Mouse (Mus musculus) liver, embryonic 13.5 days (tissue): ENCODE data around the gene I0C0044D17Rik. TPM values are rescaled to one million over a fixed set of nuclear protein-coding genes. Genes with fewer than 3 reads are reported as not detected.

Source experiments
- ATAC-seq: fragments of 200-750 bp; cut with Nextera tagmentation; 2 replicates; pipeline ENCODE4 v1.8.0; 2017; ENCODE audit warnings: low read depth, mild to moderate bottlenecking, moderate number of reproducible peaks, moderate library complexity
- DNase-seq: peaks from one replicate; pipeline ENCODE4 v3.0.0; 2022
- H3K27ac ChIP-seq: fragments of 300-500 bp; sonication (generic); 2 replicates; pipeline ENCODE4 v1.5.1; 2015; ENCODE audit warnings: moderate library complexity, mild to moderate bottlenecking, inconsistent platforms
- H3K27me3 ChIP-seq: fragments of 300-500 bp; sonication (generic); 2 replicates; pipeline ENCODE4 v1.6.1; 2015; ENCODE audit warnings: mild to moderate bottlenecking, inconsistent platforms
- H3K36me3 ChIP-seq: fragments of 300-500 bp; sonication (generic); 2 replicates; pipeline ENCODE4 v1.6.1; 2015; ENCODE audit warnings: mild to moderate bottlenecking, inconsistent platforms
- H3K4me1 ChIP-seq: fragments of 300-500 bp; sonication (generic); replicated peaks from 2 replicates; pipeline ENCODE4 v1.6.1; 2015; ENCODE audit warnings: inconsistent platforms
- H3K4me2 ChIP-seq: fragments of 300-500 bp; sonication (generic); 2 replicates; pipeline ENCODE4 v1.6.1; 2015; ENCODE audit warnings: inconsistent platforms, mild to moderate bottlenecking, moderate library complexity
- H3K4me3 ChIP-seq: fragments of 300-500 bp; sonication (generic); replicated peaks from 2 replicates; pipeline ENCODE4 v1.5.1; 2015; ENCODE audit warnings: mild to moderate bottlenecking, inconsistent platforms
- H3K9ac ChIP-seq: fragments of 300-500 bp; sonication (generic); 2 replicates; pipeline ENCODE4 v1.6.1; 2015; ENCODE audit warnings: mild to moderate bottlenecking, inconsistent platforms
- H3K9me3 ChIP-seq: fragments of 300-500 bp; sonication (generic); replicated peaks from 2 replicates; pipeline ENCODE4 v1.6.1; 2016; ENCODE audit warnings: inconsistent platforms
- WGBS: fragments of 180-500 bp; shearing (Covaris S2); methylation state at CpG from one replicate; pipeline ENCODE4 v1.1.7; 2015; ENCODE audit not compliant: insufficient replicate concordance; 5-methylcytosine and 5-hydroxymethylcytosine counted together
- polyA plus RNA-seq: library from polyadenylated mRNA; unstranded; fragments of >200 nt; fragmentation: Nextera tagmentation; extraction: Ambion mirVana; gene quantifications from 2 replicates; pipeline ENCODE4 v1.2.1, GENCODE M21; 2015

Gene I0C0044D17Rik
- polyA plus RNA-seq, 1 experiment from 2014 or later, result not detected

- ATAC-seq, result no peak
- Histone ChIP-seq H3K27ac (no peak overlapping the region), H3K4me1 (no peaks in the 10 kb centered on the region), H3K27me3 (peaks cover 21% of the 10 kb centered on the region), H3K4me3 (no peak overlapping the region), H3K36me3 (no peaks in the 10 kb centered on the region), H3K9ac (no peak overlapping the region), H3K9me3 (no peaks in the 10 kb centered on the region), H3K4me2 (no peak overlapping the region)
- 44% methylated on average over 3 of the region's 3 CpGs for WGBS
- no peak for DNase-seq
Measured at GRCm38 (mm10) chr4:98822478-98822877, 1.2 kb downstream of the I0C0044D17Rik start.

- Histone ChIP-seq H3K4me2 (no peak overlapping the region), H3K36me3 (no peaks in the 10 kb centered on the region), H3K4me1 (no peaks in the 10 kb centered on the region), H3K27ac (no peak overlapping the region), H3K9ac (no peak overlapping the region), H3K27me3 (peaks cover 49% of the 10 kb centered on the region), H3K9me3 (no peaks in the 10 kb centered on the region), H3K4me3 (no peak overlapping the region)
- DNase-seq, result no peak
- 32% methylated on average over 10 of the region's 10 CpGs for WGBS
- ATAC-seq, result no peak
Measured at GRCm38 (mm10) chr4:98819216-98819755, 4.4 kb downstream of the I0C0044D17Rik start.

DNA sequence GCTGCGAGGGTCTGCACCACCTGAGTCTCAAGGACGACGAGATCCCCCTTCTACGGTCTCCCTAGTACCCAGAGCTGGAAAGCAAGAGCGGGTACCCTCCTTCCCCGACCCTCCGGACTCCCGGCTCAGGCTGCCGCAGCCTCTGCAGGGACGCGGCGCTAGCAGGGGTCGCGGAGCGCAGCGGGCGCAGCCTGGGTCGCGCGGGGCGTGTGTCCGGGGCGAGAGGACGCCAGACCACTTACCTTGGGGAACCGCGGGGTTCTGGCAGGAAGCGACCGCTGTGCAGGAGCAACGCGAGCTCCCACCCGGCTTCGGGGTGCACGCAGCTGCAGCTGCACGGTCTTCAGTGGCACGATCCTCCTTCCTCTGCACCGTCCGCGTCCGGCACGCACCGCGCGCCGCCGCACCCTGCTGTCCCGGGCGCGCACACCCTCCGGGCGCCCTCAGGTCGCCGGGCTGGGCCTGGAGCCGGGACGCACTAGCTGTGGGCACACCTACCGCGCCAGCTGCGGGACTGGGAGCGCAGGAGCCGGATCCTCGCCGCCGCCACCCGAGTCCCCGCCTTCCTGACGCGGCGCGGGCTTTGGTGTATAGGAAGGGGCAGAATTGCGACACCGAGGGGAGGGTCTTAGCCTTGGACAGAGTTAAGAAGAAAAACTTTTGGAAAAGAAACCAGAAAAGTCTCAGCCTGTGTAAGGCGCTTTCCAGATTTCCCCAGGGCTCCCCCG, 6.3 kb downstream of the I0C0044D17Rik start, which contains the start of gene Kank4:
TSS of gene Kank4 (minus strand) at position 354 of the 728 bp plus-strand sequence.
- peak; percentile 36; the same call in 1 of the 2 replicates for ATAC-seq

DNA sequence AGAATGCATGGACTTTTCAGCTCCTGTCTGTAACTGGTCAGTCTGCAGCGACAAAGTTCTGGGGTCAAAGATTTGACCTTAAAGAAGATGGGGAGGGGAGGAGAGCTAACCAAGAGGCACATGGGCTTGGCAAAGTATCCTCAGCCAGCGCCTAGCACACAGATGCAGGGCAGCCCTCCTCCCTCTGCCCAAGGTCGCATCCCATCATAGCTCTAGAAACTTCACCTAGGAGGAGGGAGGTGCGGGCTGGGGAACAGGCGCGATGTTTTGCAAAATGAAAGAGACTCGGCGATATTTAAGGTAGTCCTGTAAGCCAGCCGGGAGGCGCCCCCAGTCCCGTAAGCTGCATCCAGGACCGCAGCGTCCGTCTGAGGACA, 6.8 kb downstream of the I0C0044D17Rik start:
- Histone ChIP-seq H3K4me3 (peak overlapping the region; percentile 56), H3K36me3 (no peaks in the 10 kb centered on the region), H3K4me1 (no peaks in the 10 kb centered on the region), H3K9ac (peak overlapping the region; percentile 26; the same call in 1 of the 2 replicates), H3K4me2 (peak overlapping the region; percentile 66), H3K27me3 (peaks cover 50% of the 10 kb centered on the region), H3K9me3 (no peaks in the 10 kb centered on the region), H3K27ac (no peak overlapping the region)
- 1% methylated on average over 14 of the region's 14 CpGs for WGBS
- no peak for DNase-seq
- no peak for ATAC-seq

More for the DNA sequence above, 6.3 kb downstream of the I0C0044D17Rik start, which contains the start of gene Kank4:
- H3K36me3 ChIP-seq, result no peaks in the 10 kb centered on the region
- peak within 1 kb of the TSS; percentile 26; the same call in 1 of the 2 replicates for H3K9ac ChIP-seq
- H3K27ac ChIP-seq, result no peak within 1 kb of the TSS
- H3K4me1 ChIP-seq, result no peaks in the 10 kb centered on the region
- H3K4me2 ChIP-seq, result peak within 1 kb of the TSS; percentile 66
- no peaks in the 10 kb centered on the region for H3K9me3 ChIP-seq
- DNase-seq, result no peak
- WGBS, result 1% methylated on average over 61 of the region's 72 CpGs
- H3K4me3 ChIP-seq, result peak within 1 kb of the TSS; percentile 56
- peaks cover 50% of the 10 kb centered on the region for H3K27me3 ChIP-seq

GRCm38 (mm10) chr4:98806306-98806705, 17.3 kb downstream of the I0C0044D17Rik start:
- Histone ChIP-seq H3K4me1 (no peaks in the 10 kb centered on the region), H3K9me3 (no peaks in the 10 kb centered on the region), H3K9ac (no peak overlapping the region), H3K4me2 (no peak overlapping the region), H3K4me3 (no peak overlapping the region), H3K27ac (no peak overlapping the region), H3K27me3 (no peaks in the 10 kb centered on the region), H3K36me3 (no peaks in the 10 kb centered on the region)
- ATAC-seq, result no peak
- 64% methylated on average over 9 of the region's 9 CpGs for WGBS
- no peak for DNase-seq

GRCm38 (mm10) chr4:98805291-98806048, 18.2 kb downstream of the I0C0044D17Rik start:
- 55% methylated on average over 12 of the region's 12 CpGs for WGBS

GRCm38 (mm10) chr4:98804476-98805134, 19.0 kb downstream of the I0C0044D17Rik start:
- Histone ChIP-seq H3K27ac (no peak overlapping the region), H3K9ac (no peak overlapping the region), H3K4me3 (no peak overlapping the region), H3K27me3 (no peaks in the 10 kb centered on the region), H3K4me1 (no peaks in the 10 kb centered on the region), H3K4me2 (no peak overlapping the region), H3K9me3 (no peaks in the 10 kb centered on the region), H3K36me3 (no peaks in the 10 kb centered on the region)
- DNase-seq (no peak), ATAC-seq (no peak)
- WGBS, result 52% methylated on average over 7 of the region's 7 CpGs

More at GRCm38 (mm10) chr4:98805291-98806048, 18.2 kb downstream of the I0C0044D17Rik start:
- Histone ChIP-seq H3K9ac (no peak overlapping the region), H3K27me3 (no peaks in the 10 kb centered on the region), H3K4me1 (no peaks in the 10 kb centered on the region), H3K4me3 (no peak overlapping the region), H3K36me3 (no peaks in the 10 kb centered on the region), H3K4me2 (no peak overlapping the region), H3K27ac (no peak overlapping the region), H3K9me3 (no peaks in the 10 kb centered on the region)
- no peak for DNase-seq
- ATAC-seq, result no peak

DNA sequence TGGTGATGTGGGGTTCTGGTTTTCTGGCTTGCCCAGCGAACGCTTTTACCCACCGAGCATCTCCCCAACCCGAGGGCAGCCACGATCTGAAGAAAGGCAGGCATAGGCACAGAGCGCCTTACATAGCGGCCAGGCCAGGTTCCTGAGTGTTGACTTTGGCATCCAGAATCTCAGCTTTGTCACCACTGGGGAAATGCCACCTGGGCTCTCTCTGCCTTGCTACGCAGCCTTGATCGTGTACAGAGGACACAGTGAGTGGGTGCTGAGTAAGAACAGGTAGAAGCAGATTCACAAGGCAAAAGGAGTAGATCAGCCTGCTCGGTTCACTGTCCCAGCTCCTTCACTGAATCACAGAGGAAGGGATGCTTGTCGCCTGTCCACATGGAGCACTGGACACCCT, 21.9 kb downstream of the I0C0044D17Rik start:
- H3K27ac ChIP-seq, result no peak overlapping the region
- ATAC-seq (no peak), DNase-seq (no peak)
- no peak overlapping the region for H3K9ac ChIP-seq
- no peak overlapping the region for H3K4me2 ChIP-seq
- H3K4me1 ChIP-seq, result no peaks in the 10 kb centered on the region
- H3K9me3 ChIP-seq, result no peaks in the 10 kb centered on the region
- H3K36me3 ChIP-seq, result no peaks in the 10 kb centered on the region
- no peaks in the 10 kb centered on the region for H3K27me3 ChIP-seq
- H3K4me3 ChIP-seq, result no peak overlapping the region
- WGBS, result 79% methylated on average over 11 of the region's 11 CpGs

DNA sequence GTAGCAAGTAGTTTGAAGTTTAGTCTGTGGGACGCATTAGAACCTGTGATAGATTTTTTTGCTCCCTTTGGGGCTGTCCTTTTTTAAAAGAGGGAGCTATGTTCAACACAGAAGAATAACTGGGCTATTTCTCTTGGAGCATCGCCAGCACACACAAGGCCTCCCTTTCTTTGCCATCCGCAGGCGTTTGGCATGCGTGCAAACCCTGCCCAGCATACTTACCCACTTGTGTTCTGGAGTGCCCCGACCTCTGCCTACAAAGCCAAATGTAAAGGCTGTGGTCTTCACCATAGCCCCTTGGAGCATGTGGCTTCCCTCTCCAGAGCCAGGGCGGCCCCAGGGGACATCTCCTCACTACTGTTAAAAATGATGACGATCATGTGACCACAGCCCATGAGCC, 22.8 kb downstream of the I0C0044D17Rik start:
- Histone ChIP-seq H3K4me2 (no peak overlapping the region), H3K27me3 (no peaks in the 10 kb centered on the region), H3K9ac (no peak overlapping the region), H3K4me3 (no peak overlapping the region), H3K9me3 (no peaks in the 10 kb centered on the region), H3K27ac (no peak overlapping the region), H3K36me3 (no peaks in the 10 kb centered on the region), H3K4me1 (no peaks in the 10 kb centered on the region)
- no peak for ATAC-seq
- WGBS, result 76% methylated on average over 8 of the region's 8 CpGs
- no peak for DNase-seq

DNA sequence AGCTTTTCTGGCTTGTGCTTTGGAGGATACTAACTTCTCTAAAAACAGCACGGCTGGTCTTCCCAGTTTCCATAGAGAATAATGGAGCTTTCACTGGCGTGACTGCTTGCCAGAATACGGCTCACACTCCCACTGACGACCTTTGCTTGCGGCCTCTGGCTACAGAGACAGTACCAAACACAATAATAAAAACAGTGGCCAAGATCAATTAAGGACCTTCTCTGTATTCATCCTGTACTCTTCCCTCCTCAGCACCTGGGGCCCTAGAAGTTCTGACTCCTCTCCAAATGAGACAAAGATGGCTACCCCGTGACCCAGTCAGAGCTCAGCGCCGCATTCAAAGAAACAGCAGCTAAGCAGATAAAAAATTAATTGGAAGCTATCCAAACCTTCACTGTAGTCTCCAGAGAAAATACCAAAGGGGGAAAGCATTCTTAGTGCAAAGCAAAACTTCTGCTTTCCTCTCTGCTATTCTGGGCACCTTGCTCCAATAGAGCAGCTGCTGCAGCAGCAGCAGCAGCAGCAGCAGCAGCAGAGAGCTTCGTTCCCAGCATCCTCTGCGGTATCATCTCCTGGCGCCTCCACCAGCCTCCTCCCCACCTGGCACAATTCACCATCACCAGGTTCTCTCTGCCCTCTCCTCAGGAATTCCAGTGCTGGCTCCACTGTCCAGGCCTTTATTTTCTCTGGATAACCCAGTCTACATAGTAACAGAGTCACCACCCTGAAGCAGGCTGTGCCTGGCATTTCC, 26.9 kb downstream of the I0C0044D17Rik start:
- no peak overlapping the region for H3K4me2 ChIP-seq

More for the DNA sequence above, 26.9 kb downstream of the I0C0044D17Rik start:
- no peak overlapping the region for H3K4me3 ChIP-seq
- H3K27ac ChIP-seq, result no peak overlapping the region
- WGBS, result 65% methylated on average over 11 of the region's 11 CpGs
- H3K36me3 ChIP-seq, result no peaks in the 10 kb centered on the region
- no peaks in the 10 kb centered on the region for H3K27me3 ChIP-seq
- DNase-seq (no peak), ATAC-seq (no peak)
- H3K9me3 ChIP-seq, result no peaks in the 10 kb centered on the region
- H3K9ac ChIP-seq, result no peak overlapping the region
- H3K4me1 ChIP-seq, result no peaks in the 10 kb centered on the region
